Mouse (Mus musculus) urinary bladder, postnatal 36 days (tissue): ENCODE results near the gene Wdfy4.

Experiments
- DNase-seq, 2 experiments: peaks; one replicate each; pipeline ENCODE4 v3.0.0; 2022; ENCODE audit warnings: low spot score in 2 of 2, mixed read lengths in 1 of 2

The Wdfy4 gene

GRCm38 (mm10) chr14:33078596-33078995 lies 106.7 kb downstream of the Wdfy4 start:
- DNase-seq = no peak

GRCm38 (mm10) chr14:33078110-33078509 lies 107.2 kb downstream of the Wdfy4 start:
- no peak for DNase-seq

- DNase-seq = no peak
Observed at GRCm38 (mm10) chr14:33073355-33073754, 112.0 kb downstream of the Wdfy4 start.

GRCm38 (mm10) chr14:33072351-33072750 lies 113.0 kb downstream of the Wdfy4 start:
- DNase-seq = no peak

- no peak for DNase-seq
Observed at GRCm38 (mm10) chr14:33067676-33068075, 117.6 kb downstream of the Wdfy4 start.

- DNase-seq = no peak
Observed at GRCm38 (mm10) chr14:33062996-33063395, 122.3 kb downstream of the Wdfy4 start.

- no peak for DNase-seq
Observed at GRCm38 (mm10) chr14:33058881-33059660, 126.2 kb downstream of the Wdfy4 start.

- DNase-seq = no peak
Observed at GRCm38 (mm10) chr14:33053441-33053840, 131.9 kb downstream of the Wdfy4 start.

GRCm38 (mm10) chr14:33045217-33045616 lies 140.1 kb downstream of the Wdfy4 start:
- DNase-seq = no peak

- no peak for DNase-seq
Observed at GRCm38 (mm10) chr14:33036811-33037210, 148.5 kb downstream of the Wdfy4 start.

- no peak for DNase-seq
Observed at GRCm38 (mm10) chr14:33035386-33035785, 149.9 kb downstream of the Wdfy4 start.

- peak in 1 of 2 experiments; percentile 6 for DNase-seq
Observed at GRCm38 (mm10) chr14:33033424-33033823, 151.9 kb downstream of the Wdfy4 start.

GRCm38 (mm10) chr14:33030849-33031248 lies 154.5 kb downstream of the Wdfy4 start:
- no peak for DNase-seq

GRCm38 (mm10) chr14:33019606-33020005 lies 165.7 kb downstream of the Wdfy4 start:
- peak in 1 of 2 experiments; percentile 9 for DNase-seq

GRCm38 (mm10) chr14:33019050-33019449 lies 166.3 kb downstream of the Wdfy4 start:
- DNase-seq = no peak

GRCm38 (mm10) chr14:33007638-33008037 lies 177.7 kb downstream of the Wdfy4 start:
- no peak for DNase-seq

- no peak for DNase-seq
Observed at GRCm38 (mm10) chr14:33005114-33005513, 180.2 kb downstream of the Wdfy4 start.

GRCm38 (mm10) chr14:33000112-33000979 lies 185.0 kb downstream of the Wdfy4 start:
- DNase-seq = no peak

GRCm38 (mm10) chr14:32999511-32999910 lies 185.8 kb downstream of the Wdfy4 start:
- DNase-seq = no peak

GRCm38 (mm10) chr14:32994954-32995636 lies 190.2 kb downstream of the Wdfy4 start:
- DNase-seq = no peak

- DNase-seq = no peak
Observed at GRCm38 (mm10) chr14:32991082-32991481, 194.2 kb downstream of the Wdfy4 start, which contains the start of gene Lrrc18. Gene Lrrc18, plus strand, starts transcription at chr14:32991382.

GRCm38 (mm10) chr14:32986659-32987058 lies 198.6 kb downstream of the Wdfy4 start:
- no peak for DNase-seq
